Mouse (Mus musculus) embryonic stem cell, embryonic (primary cell): ENCODE results near the gene Swt1.

Source experiments
- CTCF ChIA-PET, 4 experiments: fragments of 300-600 bp in 2 of 4; fragments of 350-600 bp in 2 of 4; sonication (Branson Sonifier 250); formaldehyde crosslinking; loops; one replicate each; lab custom pipeline; 2022; ENCODE audit warnings: inconsistent platforms in 2 of 4; lab: Charles Lee
- POLR2A ChIA-PET, 4 experiments: fragments of 300-600 bp in 2 of 4; fragments of 350-600 bp in 2 of 4; sonication (Branson Sonifier 250); formaldehyde crosslinking; loops; one replicate each; lab custom pipeline; 2022; ENCODE audit warnings: antibody characterized with exemption in 4 of 4, inconsistent platforms in 1 of 4; lab: Charles Lee

Swt1 gene

GRCm38 (mm10) chr1:151377353-151377752 lies 50.9 kb downstream of the Swt1 start:
- POLR2A ChIA-PET = interaction anchor here in 3 of 4 experiments (0.5 to 1.3 kb wide), 10 partner anchors 9 to 292 kb away, joined by 3 to 6 read pairs (median 3); partner anchors contain the start of gene Ivns1abp (in 1 of the 3)
- CTCF ChIA-PET = interaction anchor here in 3 of 4 experiments (0.6 to 1.6 kb wide), 11 partner anchors 10 to 477 kb away, joined by 3 to 5 read pairs (median 3); partner anchors contain the start of gene Ivns1abp (in 1 of the 3)

GRCm38 (mm10) chr1:151372823-151373222 lies 55.4 kb downstream of the Swt1 start:
- ChIA-PET POLR2A (interaction anchor here in 1 of 4 experiments (0.5 kb wide), 1 partner anchor 15 kb away, joined by 3 read pairs; no protein-coding TSS in a partner anchor), CTCF (interaction anchor here in 2 of 4 experiments (0.6 to 0.7 kb wide), 2 partner anchors 267 to 324 kb away, joined by 3 to 6 read pairs; no protein-coding TSS in a partner anchor)

GRCm38 (mm10) chr1:151371543-151371942 lies 56.7 kb downstream of the Swt1 start:
- CTCF ChIA-PET = interaction anchor here in 1 of 4 experiments (0.9 kb wide), 1 partner anchor 293 kb away, joined by 3 read pairs; no protein-coding TSS in a partner anchor

GRCm38 (mm10) chr1:151370573-151370972 lies 57.7 kb downstream of the Swt1 start:
- ChIA-PET POLR2A (interaction anchor here in 2 of 4 experiments (0.6 kb wide), 2 partner anchors 28 to 203 kb away, joined by 4 read pairs; no protein-coding TSS in a partner anchor), CTCF (interaction anchor here in 1 of 4 experiments (0.7 kb wide), 1 partner anchor 218 kb away, joined by 3 read pairs; no protein-coding TSS in a partner anchor)

More at GRCm38 (mm10) chr1:151371543-151371942, 56.7 kb downstream of the Swt1 start:
- POLR2A ChIA-PET = no interaction called here

- ChIA-PET CTCF (interaction anchor here in 1 of 4 experiments (1.5 kb wide), 1 partner anchor 9 kb away, joined by 3 read pairs; no protein-coding TSS in a partner anchor), POLR2A (interaction anchor here in 2 of 4 experiments (0.6 to 1.2 kb wide), 2 partner anchors 19 to 25 kb away, joined by 3 to 4 read pairs; no protein-coding TSS in a partner anchor)
These were observed 59.8 kb downstream of the Swt1 start for GRCm38 (mm10) chr1:151368444-151368843.

- POLR2A ChIA-PET = interaction anchor here in 2 of 4 experiments (0.6 to 1.2 kb wide), 2 partner anchors 18 to 24 kb away, joined by 3 to 4 read pairs; no protein-coding TSS in a partner anchor
- CTCF ChIA-PET = interaction anchor here in 1 of 4 experiments (1.0 to 1.5 kb wide), 2 partner anchors 9 to 445 kb away, joined by 3 read pairs; no protein-coding TSS in a partner anchor
These were observed 60.4 kb downstream of the Swt1 start for GRCm38 (mm10) chr1:151367721-151368324.

- ChIA-PET CTCF (interaction anchor here in 1 of 4 experiments (1.0 to 1.5 kb wide), 2 partner anchors 10 to 446 kb away, joined by 3 read pairs; no protein-coding TSS in a partner anchor), POLR2A (no interaction called here)
These were observed 61.2 kb downstream of the Swt1 start for GRCm38 (mm10) chr1:151366944-151367605.

- POLR2A ChIA-PET = interaction anchor here in 3 of 4 experiments (0.5 to 3.3 kb wide), 6 partner anchors 9 to 577 kb away, joined by 3 to 11 read pairs (median 4); partner anchors contain the start of gene Ivns1abp (in 1 of the 3)
These were observed 68.9 kb downstream of the Swt1 start for GRCm38 (mm10) chr1:151359374-151359773.

GRCm38 (mm10) chr1:151355994-151356393 lies 72.3 kb downstream of the Swt1 start:
- POLR2A ChIA-PET = interaction anchor here in 1 of 4 experiments (0.8 to 1.5 kb wide), 2 partner anchors 19 to 99 kb away, joined by 3 read pairs; no protein-coding TSS in a partner anchor
- CTCF ChIA-PET = no interaction called here

More at GRCm38 (mm10) chr1:151359374-151359773, 68.9 kb downstream of the Swt1 start:
- CTCF ChIA-PET = no interaction called here

- CTCF ChIA-PET = interaction anchor here (0.5 to 1.7 kb wide), 11 partner anchors 9 to 1222 kb away, joined by 3 to 13 read pairs (median 4); no protein-coding TSS in a partner anchor
- POLR2A ChIA-PET = interaction anchor here in 3 of 4 experiments (0.5 to 1.9 kb wide), 13 partner anchors 9 to 290 kb away, joined by 3 to 9 read pairs (median 5); partner anchors contain the start of genes Ivns1abp (in 3 of the 3) and Rnf2 (in 1 of the 3)
These were observed 75.3 kb downstream of the Swt1 start for GRCm38 (mm10) chr1:151352911-151353310.

GRCm38 (mm10) chr1:151348293-151348692 lies 80.0 kb downstream of the Swt1 start:
- ChIA-PET POLR2A (interaction anchor here in 2 of 4 experiments (0.5 to 1.6 kb wide), 4 partner anchors 10 to 30 kb away, joined by 3 to 4 read pairs (median 4); no protein-coding TSS in a partner anchor), CTCF (interaction anchor here in 3 of 4 experiments (0.6 to 1.0 kb wide), 3 partner anchors 197 to 269 kb away, joined by 3 to 6 read pairs (median 3); no protein-coding TSS in a partner anchor)

- CTCF ChIA-PET = no interaction called here
- POLR2A ChIA-PET = interaction anchor here in 1 of 4 experiments (1.6 kb wide), 1 partner anchor 267 kb away, joined by 4 read pairs; no protein-coding TSS in a partner anchor
These were observed 81.6 kb downstream of the Swt1 start for GRCm38 (mm10) chr1:151346681-151347127.

- CTCF ChIA-PET = no interaction called here
- POLR2A ChIA-PET = interaction anchor here in 1 of 4 experiments (3.0 kb wide), 1 partner anchor 13 kb away, joined by 11 read pairs; no protein-coding TSS in a partner anchor
These were observed 82.4 kb downstream of the Swt1 start for GRCm38 (mm10) chr1:151345863-151346195.

- ChIA-PET POLR2A (interaction anchor here (0.6 to 3.0 kb wide), 23 partner anchors 13 to 352 kb away, joined by 3 to 15 read pairs (median 6); partner anchors contain the start of gene Hmcn1 (in 1 of the 4)), CTCF (interaction anchor here in 1 of 4 experiments (1.0 kb wide), 3 partner anchors 32 to 372 kb away, joined by 3 to 5 read pairs (median 3); no protein-coding TSS in a partner anchor)
These were observed 83.0 kb downstream of the Swt1 start for GRCm38 (mm10) chr1:151345109-151345862.

GRCm38 (mm10) chr1:151344283-151345108 lies 83.8 kb downstream of the Swt1 start, which contains the start of gene Ivns1abp:
Gene Ivns1abp, plus strand, starts transcription at chr1:151344477.
- CTCF ChIA-PET = interaction anchor here in 2 of 4 experiments (0.7 to 1.7 kb wide), 6 partner anchors 33 to 371 kb away, joined by 3 to 8 read pairs (median 4); no protein-coding TSS in a partner anchor
- POLR2A ChIA-PET = interaction anchor here (0.6 to 3.0 kb wide), 71 partner anchors 8 to 491 kb away, joined by 3 to 20 read pairs (median 5); partner anchors contain the start of genes Edem3 (in 1 of the 4), Hmcn1 (in 1 of the 4), Rnf2 (in 1 of the 4) and Swt1 (in 1 of the 4)
